Mouse (Mus musculus) erythroblast, adult 5-6 weeks (primary cell): ENCODE data around the gene Sp8. TPM values are rescaled to one million over a fixed set of nuclear protein-coding genes. Genes with fewer than 3 reads are reported as not detected.

Experiments used
- ATAC-seq: replicated peaks from 2 replicates; pipeline ENCODE4 v1.8.0; 2016; ENCODE audit warnings: moderate number of reproducible peaks, mild to moderate bottlenecking, moderate TSS enrichment, inconsistent platforms; ENCODE audit not compliant: poor library complexity, low FRiP score, severe bottlenecking
- total RNA-seq, 2 experiments: library from RNA; stranded (forward) in 1 of 2; stranded (reverse) in 1 of 2; fragments of 150-400 nt in 1 of 2; fragments of 200-764, 138-1000 nt in 1 of 2; gene quantifications; 2 replicates each; pipeline versions ENCODE4 v1.2.3 to v1.2.4; 2015 to 2017; ENCODE audit warnings: low replicate concordance in 2 of 2

Sp8 gene
- total RNA-seq, 2 experiments from 2014 or later = not detected

GRCm38 (mm10) chr12:118847861-118848495 lies 1.8 kb downstream of the Sp8 start:
- ATAC-seq = no peak

- ATAC-seq = no peak
Measured at GRCm38 (mm10) chr12:118848496-118849202, 2.5 kb downstream of the Sp8 start.

GRCm38 (mm10) chr12:118849203-118849861 lies 3.2 kb downstream of the Sp8 start:
- ATAC-seq = no peak

- ATAC-seq = no peak
Measured at GRCm38 (mm10) chr12:118849996-118850395, 3.9 kb downstream of the Sp8 start.

- ATAC-seq = no peak
Measured at GRCm38 (mm10) chr12:118850851-118851410, 4.8 kb downstream of the Sp8 start.

GRCm38 (mm10) chr12:118853331-118853730 lies 7.2 kb downstream of the Sp8 start:
- no peak for ATAC-seq

- no peak for ATAC-seq
Measured at GRCm38 (mm10) chr12:118854401-118854800, 8.3 kb downstream of the Sp8 start.

GRCm38 (mm10) chr12:118854831-118855453 lies 8.8 kb downstream of the Sp8 start:
- no peak for ATAC-seq

- ATAC-seq = no peak
Measured at GRCm38 (mm10) chr12:118856151-118856550, 10.0 kb downstream of the Sp8 start.

- ATAC-seq = no peak
Measured at GRCm38 (mm10) chr12:118872673-118873072, 26.5 kb downstream of the Sp8 start.

- no peak for ATAC-seq
Measured at GRCm38 (mm10) chr12:118882790-118883189, 36.7 kb downstream of the Sp8 start.

GRCm38 (mm10) chr12:118887964-118888363 lies 41.8 kb downstream of the Sp8 start:
- ATAC-seq = no peak

Other genes starting within 250 kb of the Sp8 start
- gene Abcb5, start 120.1 kb downstream of the Sp8 start, total RNA-seq (2015; ENCODE audit: low replicate concordance) = not detected in 2 replicates
- gene Abcb5, start 120.1 kb downstream of the Sp8 start, total RNA-seq (2017; ENCODE audit: low replicate concordance) = not detected in 2 replicates